22 mouse cellular contexts compared by ENCODE assay signal in the genomic region with DNA sequence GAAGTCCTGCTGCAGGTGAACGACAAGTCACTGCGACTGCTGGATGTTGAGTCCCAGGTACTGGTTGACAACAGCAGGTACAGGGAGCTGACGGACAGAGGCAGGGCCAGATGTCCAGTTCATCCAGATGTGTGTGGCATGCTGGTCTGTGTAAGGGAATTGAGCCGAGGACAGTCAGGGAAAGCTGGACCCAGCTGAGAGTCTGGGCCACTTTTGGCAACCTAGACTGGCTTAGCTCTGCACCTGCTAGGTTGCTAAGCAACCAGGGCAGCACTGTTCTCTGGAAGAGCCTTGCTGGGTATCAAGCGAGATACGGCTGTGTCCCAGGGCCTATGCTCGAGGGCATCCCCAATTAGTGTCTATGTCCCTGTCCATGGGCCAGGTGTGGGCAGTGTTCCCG. TPM values are rescaled to one million over a fixed set of nuclear protein-coding genes. Genes with fewer than 3 reads are reported as not detected.
DNase-seq lines count a peak whose midpoint lies in the region; ATAC-seq lines count a peak whose summit lies in the region.
"Had no signal": no experiment of that assay in that cellular context is flagged by ENCODE, and none has a peak within 500 bp of the region (broad histone marks: within the 10 kb centered on the region; RNA-seq: fewer than 3 reads in every experiment).

No protein-coding gene starts in this region.

- no peaks in the 10 kb centered on the region for H3K9me3 ChIP-seq in hindbrain, embryonic 13.5 days
- H3K9me3 ChIP-seq in hindbrain, embryonic 11.5 days (ENCODE audit: control insufficient read depth, low read length): no peaks in the 10 kb centered on the region
- H3K9me3 ChIP-seq in midbrain, embryonic 14.5 days (ENCODE audit: control insufficient read depth, low read length): no peaks in the 10 kb centered on the region
- no peaks in the 10 kb centered on the region for H3K9me3 ChIP-seq in midbrain, embryonic 11.5 days (ENCODE audit: control insufficient read depth, low read length)
- H3K9me3 ChIP-seq in midbrain, embryonic 15.5 days: no peaks in the 10 kb centered on the region
- H3K9me3 ChIP-seq: embryonic facial prominence, embryonic 13.5 days; heart, embryonic 15.5 days had no signal

- H3K9ac ChIP-seq in hindbrain, embryonic 13.5 days: no peak overlapping the region
- no peak overlapping the region for H3K9ac ChIP-seq in hindbrain, embryonic 11.5 days (ENCODE audit: low read depth, low read length)
- 0 out of 2 replicates have a peak overlapping the region, but pooled peaks have one; percentile 29 for H3K9ac ChIP-seq in midbrain, embryonic 14.5 days (replicated peaks; ENCODE audit: low read length)
- no peak overlapping the region for H3K9ac ChIP-seq in midbrain, embryonic 11.5 days (ENCODE audit: low read length)
- H3K9ac ChIP-seq in midbrain, embryonic 15.5 days: no peak overlapping the region
- H3K9ac ChIP-seq: embryonic facial prominence, embryonic 13.5 days; heart, embryonic 15.5 days; liver, postnatal 0 days had no signal

- 0 out of 2 replicates have a peak, but pooled peaks have one; percentile 54 for ATAC-seq in hindbrain, embryonic 13.5 days (ENCODE audit: low FRiP score)
- ATAC-seq in hindbrain, embryonic 11.5 days (ENCODE audit: low FRiP score): no peak
- ATAC-seq in midbrain, embryonic 14.5 days (ENCODE audit: low FRiP score, low TSS enrichment): no peak
- ATAC-seq in midbrain, embryonic 11.5 days (ENCODE audit: low FRiP score): no peak
- peak; percentile 73 for ATAC-seq in midbrain, embryonic 15.5 days (replicated peaks)
- ATAC-seq: liver, postnatal 0 days had no signal

- H3K27ac ChIP-seq in hindbrain, embryonic 13.5 days: no peak overlapping the region
- H3K27ac ChIP-seq in hindbrain, embryonic 11.5 days (ENCODE audit: low read depth, low read length): no peak overlapping the region
- H3K27ac ChIP-seq in midbrain, embryonic 14.5 days (replicated peaks; ENCODE audit: low read depth, low read length): no peak overlapping the region
- no peak overlapping the region for H3K27ac ChIP-seq in midbrain, embryonic 11.5 days (ENCODE audit: low read depth, low read length)
- H3K27ac ChIP-seq in midbrain, embryonic 15.5 days: 0 out of 2 replicates have a peak overlapping the region, but pooled peaks have one; percentile 18
- H3K27ac ChIP-seq: embryonic facial prominence, embryonic 13.5 days; heart, adult 2 months; heart, embryonic 15.5 days; layer of hippocampus, adult 2 months; stomach, postnatal 0 days had no signal

- WGBS in hindbrain, embryonic 13.5 days: 76% methylated on average over 8 of the region's 8 CpGs
- 78% methylated on average over 8 of the region's 8 CpGs for WGBS in hindbrain, embryonic 11.5 days
- WGBS in midbrain, embryonic 14.5 days: 65% methylated on average over 8 of the region's 8 CpGs
- 76% methylated on average over 8 of the region's 8 CpGs for WGBS in midbrain, embryonic 11.5 days
- WGBS in midbrain, embryonic 15.5 days: 56% methylated on average over 8 of the region's 8 CpGs

- H3K4me1 ChIP-seq in hindbrain, embryonic 13.5 days (replicated peaks): peaks cover 10% of the 10 kb centered on the region
- no peaks in the 10 kb centered on the region for H3K4me1 ChIP-seq in hindbrain, embryonic 11.5 days (replicated peaks; ENCODE audit: control insufficient read depth, insufficient read depth, low read length)
- no peaks in the 10 kb centered on the region for H3K4me1 ChIP-seq in midbrain, embryonic 14.5 days (ENCODE audit: control insufficient read depth, insufficient read depth, low read length)
- no peaks in the 10 kb centered on the region for H3K4me1 ChIP-seq in midbrain, embryonic 11.5 days (ENCODE audit: control insufficient read depth, insufficient read depth, low read length)
- peaks cover 13% of the 10 kb centered on the region for H3K4me1 ChIP-seq in midbrain, embryonic 15.5 days
- H3K4me1 ChIP-seq: embryonic facial prominence, embryonic 13.5 days; heart, embryonic 15.5 days had no signal

- H3K4me3 ChIP-seq in hindbrain, embryonic 13.5 days: no peak overlapping the region
- no peak overlapping the region for H3K4me3 ChIP-seq in hindbrain, embryonic 11.5 days (ENCODE audit: low read depth, low read length)
- H3K4me3 ChIP-seq in midbrain, embryonic 14.5 days (replicated peaks; ENCODE audit: low read depth, low read length): no peak overlapping the region
- H3K4me3 ChIP-seq in midbrain, embryonic 11.5 days (ENCODE audit: low read depth, low read length): no peak overlapping the region
- no peak overlapping the region for H3K4me3 ChIP-seq in midbrain, embryonic 15.5 days
- H3K4me3 ChIP-seq: embryonic facial prominence, embryonic 13.5 days; heart, adult 2 months; heart, embryonic 15.5 days; layer of hippocampus, adult 2 months had no signal

- peak; percentile 67 to 74 for DNase-seq in cerebellum, postnatal 10 days
- no peak for DNase-seq in cerebellum, adult 11 months
- no peak for DNase-seq in hindbrain, embryonic 11.5 days (ENCODE audit: low spot score)
- peak; percentile 46 for DNase-seq in midbrain, embryonic 14.5 days
- DNase-seq in midbrain, embryonic 11.5 days (ENCODE audit: low spot score, missing footprints): no peak
- no peak for DNase-seq in layer of hippocampus, adult 9-10 months (ENCODE audit: low spot score)
- DNase-seq: adrenal gland, postnatal 14 days; gastrocnemius, postnatal 10 days; heart, adult 2 months; kidney, adult 18-20 months; kidney, postnatal 10 days; liver; liver, postnatal 0 days; lung, postnatal 14 days; right cerebral cortex, postnatal 25 days; thymus, postnatal 14 days had no signal

- peaks cover 8% of the 10 kb centered on the region; the same call in 1 of the 2 replicates for H3K27me3 ChIP-seq in hindbrain, embryonic 13.5 days
- H3K27me3 ChIP-seq in hindbrain, embryonic 11.5 days (ENCODE audit: control insufficient read depth, insufficient read depth, low read length): no peaks in the 10 kb centered on the region
- no peaks in the 10 kb centered on the region for H3K27me3 ChIP-seq in midbrain, embryonic 14.5 days (ENCODE audit: control insufficient read depth, insufficient read depth, low read length)
- H3K27me3 ChIP-seq in midbrain, embryonic 11.5 days (ENCODE audit: control insufficient read depth, insufficient read depth, low read length): no peaks in the 10 kb centered on the region
- H3K27me3 ChIP-seq in midbrain, embryonic 15.5 days (replicated peaks): no peaks in the 10 kb centered on the region

- H3K4me2 ChIP-seq in hindbrain, embryonic 13.5 days: no peak overlapping the region
- no peak overlapping the region for H3K4me2 ChIP-seq in hindbrain, embryonic 11.5 days (replicated peaks; ENCODE audit: low read depth, low read length)
- H3K4me2 ChIP-seq in midbrain, embryonic 14.5 days (ENCODE audit: low read length): no peak overlapping the region
- H3K4me2 ChIP-seq in midbrain, embryonic 11.5 days: no peak overlapping the region
- no peak overlapping the region for H3K4me2 ChIP-seq in midbrain, embryonic 15.5 days
- H3K4me2 ChIP-seq: embryonic facial prominence, embryonic 13.5 days; heart, embryonic 15.5 days had no signal

- H3K36me3 ChIP-seq in hindbrain, embryonic 13.5 days: no peaks in the 10 kb centered on the region
- H3K36me3 ChIP-seq in hindbrain, embryonic 11.5 days (ENCODE audit: control insufficient read depth, insufficient read depth, low read length): no peaks in the 10 kb centered on the region
- H3K36me3 ChIP-seq in midbrain, embryonic 14.5 days (ENCODE audit: control insufficient read depth, insufficient read depth, low read length): no peaks in the 10 kb centered on the region
- H3K36me3 ChIP-seq in midbrain, embryonic 11.5 days (ENCODE audit: control insufficient read depth, insufficient read depth, low read length): no peaks in the 10 kb centered on the region
- no peaks in the 10 kb centered on the region for H3K36me3 ChIP-seq in midbrain, embryonic 15.5 days (replicated peaks)
- H3K36me3 ChIP-seq: embryonic facial prominence, embryonic 13.5 days; heart, embryonic 15.5 days had no signal

RNA-seq across cellular contexts. Expression of gene Eps8l2, which starts 16.4 kb away (rescaled TPM):
- polyA plus RNA-seq in hindbrain, embryonic 13.5 days (2015; fragmentation: Nextera tagmentation; extraction: Ambion mirVana): 0.65 and 1.4 TPM in 2 replicates
- 2.1 and 2.6 TPM in 2 replicates for polyA plus RNA-seq in hindbrain, embryonic 11.5 days (2014; fragmentation: Nextera tagmentation; extraction: Ambion mirVana)
- 0.19 and 0.50 TPM in 2 replicates for polyA plus RNA-seq in midbrain, embryonic 14.5 days (2014; fragmentation: Nextera tagmentation; extraction: Ambion mirVana)
- 0.97 and 1.3 TPM in 2 replicates for polyA plus RNA-seq in midbrain, embryonic 11.5 days (2014; fragmentation: Nextera tagmentation; extraction: Ambion mirVana)
- 0.49 and 0.66 TPM in 2 replicates for polyA plus RNA-seq in midbrain, embryonic 15.5 days (2015; fragmentation: Nextera tagmentation; extraction: Ambion mirVana)

RNA-seq across cellular contexts. Expression of gene Tmem80, which starts 27.5 kb away (rescaled TPM):
- 67.7 and 74.7 TPM in 2 replicates for polyA plus RNA-seq in hindbrain, embryonic 13.5 days (2015; fragmentation: Nextera tagmentation; extraction: Ambion mirVana)
- polyA plus RNA-seq in hindbrain, embryonic 11.5 days (2014; fragmentation: Nextera tagmentation; extraction: Ambion mirVana): 29.7 and 31.9 TPM in 2 replicates
- polyA plus RNA-seq in midbrain, embryonic 14.5 days (2014; fragmentation: Nextera tagmentation; extraction: Ambion mirVana): 38.6 and 48.9 TPM in 2 replicates
- polyA plus RNA-seq in midbrain, embryonic 11.5 days (2014; fragmentation: Nextera tagmentation; extraction: Ambion mirVana): 31.4 and 34.4 TPM in 2 replicates
- polyA plus RNA-seq in midbrain, embryonic 15.5 days (2015; fragmentation: Nextera tagmentation; extraction: Ambion mirVana): 63.0 and 63.3 TPM in 2 replicates

RNA-seq across cellular contexts. Expression of gene Deaf1, which starts 27.6 kb away (rescaled TPM):
- polyA plus RNA-seq in hindbrain, embryonic 13.5 days (2015; fragmentation: Nextera tagmentation; extraction: Ambion mirVana): 138 and 157 TPM in 2 replicates
- polyA plus RNA-seq in hindbrain, embryonic 11.5 days (2014; fragmentation: Nextera tagmentation; extraction: Ambion mirVana): 70.0 and 75.9 TPM in 2 replicates
- 180 and 207 TPM in 2 replicates for polyA plus RNA-seq in midbrain, embryonic 14.5 days (2014; fragmentation: Nextera tagmentation; extraction: Ambion mirVana)
- 61.6 and 66.9 TPM in 2 replicates for polyA plus RNA-seq in midbrain, embryonic 11.5 days (2014; fragmentation: Nextera tagmentation; extraction: Ambion mirVana)
- 224 and 234 TPM in 2 replicates for polyA plus RNA-seq in midbrain, embryonic 15.5 days (2015; fragmentation: Nextera tagmentation; extraction: Ambion mirVana)

RNA-seq across cellular contexts. Expression of gene Taldo1, which starts 36.9 kb away (rescaled TPM):
- 333 and 346 TPM in 2 replicates for polyA plus RNA-seq in hindbrain, embryonic 13.5 days (2015; fragmentation: Nextera tagmentation; extraction: Ambion mirVana)
- polyA plus RNA-seq in hindbrain, embryonic 11.5 days (2014; fragmentation: Nextera tagmentation; extraction: Ambion mirVana): 389 and 395 TPM in 2 replicates
- polyA plus RNA-seq in midbrain, embryonic 14.5 days (2014; fragmentation: Nextera tagmentation; extraction: Ambion mirVana): 312 and 318 TPM in 2 replicates
- 386 and 400 TPM in 2 replicates for polyA plus RNA-seq in midbrain, embryonic 11.5 days (2014; fragmentation: Nextera tagmentation; extraction: Ambion mirVana)
- polyA plus RNA-seq in midbrain, embryonic 15.5 days (2015; fragmentation: Nextera tagmentation; extraction: Ambion mirVana): 292 and 298 TPM in 2 replicates

RNA-seq across cellular contexts. Expression of gene Gatd1, which starts 58.9 kb away (rescaled TPM):
- 57.4 and 58.5 TPM in 2 replicates for polyA plus RNA-seq in hindbrain, embryonic 13.5 days (2015; fragmentation: Nextera tagmentation; extraction: Ambion mirVana)
- polyA plus RNA-seq in hindbrain, embryonic 11.5 days (2014; fragmentation: Nextera tagmentation; extraction: Ambion mirVana): 43.3 and 48.1 TPM in 2 replicates
- polyA plus RNA-seq in midbrain, embryonic 14.5 days (2014; fragmentation: Nextera tagmentation; extraction: Ambion mirVana): 48.3 and 49.3 TPM in 2 replicates
- polyA plus RNA-seq in midbrain, embryonic 11.5 days (2014; fragmentation: Nextera tagmentation; extraction: Ambion mirVana): 34.0 and 36.1 TPM in 2 replicates
- polyA plus RNA-seq in midbrain, embryonic 15.5 days (2015; fragmentation: Nextera tagmentation; extraction: Ambion mirVana): 57.2 and 59.5 TPM in 2 replicates

Comparison
In these comparisons a context has a peak if more than half of its experiments do, and no peak if none do; other contexts are left out.
1. DNase-seq: peak in cerebellum, postnatal 10 days (2 of 2) and midbrain, embryonic 14.5 days (single experiment); none in cerebellum, adult 11 months (single experiment), hindbrain, embryonic 11.5 days (single experiment), midbrain, embryonic 11.5 days (single experiment) and layer of hippocampus, adult 9-10 months (single experiment).
2. ATAC-seq: peak in hindbrain, embryonic 13.5 days (single experiment) and midbrain, embryonic 15.5 days (single experiment); none in hindbrain, embryonic 11.5 days (single experiment), midbrain, embryonic 14.5 days (single experiment) and midbrain, embryonic 11.5 days (single experiment).